In the genomic region with DNA sequence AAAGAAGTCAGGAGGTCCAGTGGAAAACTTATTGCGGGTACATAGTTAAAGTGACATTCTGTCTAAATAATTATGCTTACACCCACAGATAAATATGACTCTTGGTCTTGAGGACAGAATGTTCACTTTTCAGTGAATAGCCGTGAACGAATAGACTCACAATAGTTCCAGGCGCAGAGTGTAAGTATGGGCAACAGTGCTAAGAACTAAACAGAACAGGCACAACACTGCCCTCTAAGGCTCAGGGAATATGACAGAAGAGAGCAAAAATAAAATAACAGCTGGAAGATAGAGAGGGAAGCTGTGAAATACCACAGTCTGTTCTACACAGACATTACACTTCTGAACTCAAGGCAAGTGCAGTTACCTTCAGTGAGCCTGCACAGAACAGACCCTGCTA, we compare ENCODE assay signal across 23 mouse cellular contexts.
"Had no signal": no experiment of that assay in that cellular context is flagged by ENCODE, and none has a peak within 500 bp of the region (broad histone marks: within the 10 kb centered on the region; RNA-seq: fewer than 3 reads in every experiment).

No protein-coding gene starts in this region.

- H3K27ac ChIP-seq: intestine, embryonic 15.5 days; limb, embryonic 10.5 days; limb, embryonic 13.5 days; liver, embryonic 12.5 days; liver, embryonic 15.5 days; midbrain, embryonic 10.5 days; midbrain, embryonic 13.5 days; neural tube, embryonic 13.5 days; stomach, embryonic 15.5 days had no signal

- H3K27me3 ChIP-seq: intestine, embryonic 15.5 days; limb, embryonic 13.5 days; liver, embryonic 12.5 days; liver, embryonic 15.5 days; megakaryocyte, embryonic 14.5 days; midbrain, embryonic 13.5 days; neural tube, embryonic 13.5 days; stomach, embryonic 15.5 days had no signal

- ATAC-seq: intestine, embryonic 15.5 days; liver, embryonic 12.5 days; midbrain, embryonic 13.5 days; midbrain, embryonic 16.5 days had no signal

- H3K4me1 ChIP-seq: intestine, embryonic 15.5 days; limb, embryonic 13.5 days; liver, embryonic 12.5 days; liver, embryonic 15.5 days; megakaryocyte, embryonic 14.5 days; midbrain, embryonic 10.5 days; midbrain, embryonic 13.5 days; neural tube, embryonic 13.5 days; stomach, embryonic 15.5 days had no signal

- DNase-seq: kidney, adult 2 months; kidney, postnatal 14 days; kidney, postnatal 4 days; layer of hippocampus, adult 9-11 months; liver; lung, adult 2 months; retina, postnatal 1 day; right cerebral cortex, postnatal 25 days; spleen, adult 18-20 months; thymus, adult 18-20 months; thymus, postnatal 36 days had no signal

- H3K36me3 ChIP-seq: intestine, embryonic 15.5 days; limb, embryonic 10.5 days; limb, embryonic 13.5 days; liver, embryonic 12.5 days; liver, embryonic 15.5 days; midbrain, embryonic 10.5 days; midbrain, embryonic 13.5 days; neural tube, embryonic 13.5 days; stomach, embryonic 15.5 days had no signal

- H3K4me3 ChIP-seq: intestine, embryonic 15.5 days; limb, embryonic 10.5 days; limb, embryonic 13.5 days; liver, embryonic 12.5 days; liver, embryonic 15.5 days; megakaryocyte, embryonic 14.5 days; midbrain, embryonic 10.5 days; midbrain, embryonic 13.5 days; myocyte; neural tube, embryonic 13.5 days; stomach, embryonic 15.5 days had no signal

- H3K4me2 ChIP-seq: intestine, embryonic 15.5 days; limb, embryonic 13.5 days; liver, embryonic 12.5 days; liver, embryonic 15.5 days; midbrain, embryonic 13.5 days; neural tube, embryonic 13.5 days; stomach, embryonic 15.5 days had no signal

- H3K9ac ChIP-seq: intestine, embryonic 15.5 days; limb, embryonic 13.5 days; liver, embryonic 12.5 days; liver, embryonic 15.5 days; midbrain, embryonic 13.5 days; neural tube, embryonic 13.5 days; stomach, embryonic 15.5 days had no signal

- H3K9me3 ChIP-seq: intestine, embryonic 15.5 days; limb, embryonic 10.5 days; limb, embryonic 13.5 days; liver, embryonic 12.5 days; liver, embryonic 15.5 days; megakaryocyte, embryonic 14.5 days; midbrain, embryonic 10.5 days; midbrain, embryonic 13.5 days; neural tube, embryonic 13.5 days; stomach, embryonic 15.5 days had no signal
